Mouse (Mus musculus): Measurements from ENCODE around the gene Vkorc1l1.

GRCm38 (mm10) chr5:130001356-130001987 is 59.7 kb downstream of the Vkorc1l1 start:
- TF ChIP-seq HCFC1 (IDR thresholded peaks at IDR 0.05; ENCODE audit: borderline replicate concordance, insufficient read depth, low read length) (no peak), ZC3H11A (IDR thresholded peaks at IDR 0.05; ENCODE audit: borderline replicate concordance, low read depth, low read length) (no peak), CHD2 (IDR thresholded peaks at IDR 0.05; ENCODE audit: low read depth, low read length) (no peak)

All from ES-E14 (cell line).